Mouse (Mus musculus) heart, embryonic 14.5 days (tissue): ENCODE measurements around the gene Cwh43. TPM values are rescaled to one million over a fixed set of nuclear protein-coding genes. Genes with fewer than 3 reads are reported as not detected.

ENCODE experiments used
- ATAC-seq: fragments of 200-750 bp; cut with Nextera tagmentation; 2 replicates; pipeline ENCODE4 v1.8.0; 2017; ENCODE audit warnings: low read depth, moderate TSS enrichment; ENCODE audit not compliant: insufficient number of reproducible peaks, insufficient read depth, low FRiP score
- H3K27ac ChIP-seq, 2 experiments: fragments of 200-500 bp in 1 of 2; fragments of 300-500 bp in 1 of 2; sonication (generic) in 1 of 2; replicated peaks in 1 of 2; 2 replicates each; pipeline ENCODE4 v1.5.1; 2012 to 2014; ENCODE audit warnings: low read depth in 2 of 2, low read length in 2 of 2, control low read depth in 1 of 2, mild to moderate bottlenecking in 1 of 2, mixed read lengths in 1 of 2; ENCODE audit not compliant: control insufficient read depth in 1 of 2, insufficient read depth in 1 of 2
- H3K27me3 ChIP-seq: fragments of 300-500 bp; sonication (generic); 2 replicates; pipeline ENCODE4 v1.6.1; 2014; ENCODE audit warnings: mild to moderate bottlenecking, low read length, control low read depth; ENCODE audit not compliant: control insufficient read depth, insufficient read depth
- H3K36me3 ChIP-seq: fragments of 300-500 bp; sonication (generic); 2 replicates; pipeline ENCODE4 v1.6.1; 2014; ENCODE audit warnings: mild to moderate bottlenecking, control low read depth, low read length, mixed read lengths; ENCODE audit not compliant: control insufficient read depth, insufficient read depth
- H3K4me1 ChIP-seq, 2 experiments: fragments of 200-500 bp in 1 of 2; fragments of 300-500 bp in 1 of 2; sonication (generic) in 1 of 2; 2 replicates each; pipeline ENCODE4 v1.6.1; 2012 to 2014; ENCODE audit warnings: low read length in 2 of 2, control low read depth in 1 of 2, mixed read lengths in 1 of 2; ENCODE audit not compliant: control insufficient read depth in 2 of 2, insufficient read depth in 2 of 2
- H3K4me2 ChIP-seq: fragments of 300-500 bp; sonication (generic); 2 replicates; pipeline ENCODE4 v1.6.1; 2014; ENCODE audit warnings: mild to moderate bottlenecking, low read length
- H3K4me3 ChIP-seq, 2 experiments: fragments of 200-500 bp in 1 of 2; fragments of 300-500 bp in 1 of 2; sonication (generic) in 1 of 2; 2 replicates each; pipeline ENCODE4 v1.5.1; 2012 to 2014; ENCODE audit warnings: low read length in 2 of 2, mild to moderate bottlenecking in 2 of 2, control low read depth in 1 of 2, low read depth in 1 of 2, moderate library complexity in 1 of 2; ENCODE audit not compliant: control insufficient read depth in 1 of 2, insufficient read depth in 1 of 2
- H3K9ac ChIP-seq: fragments of 300-500 bp; sonication (generic); 2 replicates; pipeline ENCODE4 v1.6.1; 2014; ENCODE audit warnings: mild to moderate bottlenecking, low read length
- H3K9me3 ChIP-seq: fragments of 300-500 bp; sonication (generic); 2 replicates; pipeline ENCODE4 v1.6.1; 2016; ENCODE audit warnings: low read length, control low read depth; ENCODE audit not compliant: control insufficient read depth
- WGBS: fragments of 180-500 bp; shearing (Covaris S2); extraction: QIAGEN DNeasy Blood & Tissue Kit; methylation state at CpG from one replicate; pipeline ENCODE4 v1.1.7; 2014; 5-methylcytosine and 5-hydroxymethylcytosine counted together
- polyA plus RNA-seq: library from polyadenylated mRNA; unstranded; fragments of >200 nt; fragmentation: Nextera tagmentation; extraction: Ambion mirVana; gene quantifications from 2 replicates; pipeline ENCODE4 v1.2.1, GENCODE M21; 2014

Gene Cwh43
- polyA plus RNA-seq, 1 experiment from 2014 or later, result not detected

- H3K27me3 ChIP-seq, result no peaks in the 10 kb centered on the region
- H3K9me3 ChIP-seq, result no peaks in the 10 kb centered on the region
- peaks cover 23 to 26% of the 10 kb centered on the region in 2 experiments for H3K4me1 ChIP-seq
- H3K4me3 ChIP-seq, result no peak overlapping the region
- no peak for ATAC-seq
- no peak overlapping the region for H3K27ac ChIP-seq
- no peaks in the 10 kb centered on the region for H3K36me3 ChIP-seq
- 72% methylated on average over 8 of the region's 8 CpGs for WGBS
- H3K4me2 ChIP-seq, result no peak overlapping the region
- no peak overlapping the region for H3K9ac ChIP-seq
These were observed 92.7 kb downstream of the Cwh43 start for GRCm38 (mm10) chr5:73498559-73498958.

GRCm38 (mm10) chr5:73500867-73501440 lies 95.1 kb downstream of the Cwh43 start:
- 44% methylated on average over 7 of the region's 7 CpGs for WGBS
- Histone ChIP-seq H3K36me3 (no peaks in the 10 kb centered on the region), H3K4me3 (no peak overlapping the region), H3K9me3 (no peaks in the 10 kb centered on the region), H3K4me2 (no peak overlapping the region), H3K27ac (0 out of 4 replicates have a peak overlapping the region, but pooled peaks of 1 of the 2 experiments have one; percentile 11), H3K9ac (no peak overlapping the region), H3K4me1 (peaks cover 27 to 33% of the 10 kb centered on the region in 2 experiments), H3K27me3 (no peaks in the 10 kb centered on the region)
- no peak for ATAC-seq

- peaks cover 27 to 37% of the 10 kb centered on the region in 2 experiments for H3K4me1 ChIP-seq
- no peak overlapping the region; the same call in 1 of the 2 replicates for H3K9ac ChIP-seq
- no peaks in the 10 kb centered on the region for H3K27me3 ChIP-seq
- no peak overlapping the region for H3K4me3 ChIP-seq
- H3K9me3 ChIP-seq, result no peaks in the 10 kb centered on the region
- no peaks in the 10 kb centered on the region for H3K36me3 ChIP-seq
- ATAC-seq, result no peak
- H3K4me2 ChIP-seq, result no peak overlapping the region
- WGBS, result 81% methylated on average over 9 of the region's 9 CpGs
- peak overlapping the region in 1 of 2 experiments; percentile 57; a peak in 1 of 4 replicates for H3K27ac ChIP-seq
These were observed 96.5 kb downstream of the Cwh43 start for GRCm38 (mm10) chr5:73502422-73502821.

Other genes with a start within 250 kb of the Cwh43 start
- 30.5 and 35.0 TPM in 2 replicates for gene Fryl, start 149.5 kb upstream of the Cwh43 start, polyA plus RNA-seq
- 142 and 160 TPM in 2 replicates for gene Ociad1, start 113.3 kb upstream of the Cwh43 start, polyA plus RNA-seq
- gene Ociad2, start 65.0 kb upstream of the Cwh43 start, polyA plus RNA-seq, result 21.1 and 22.2 TPM in 2 replicates
- gene Dcun1d4, start 74.9 kb downstream of the Cwh43 start, polyA plus RNA-seq, result 20.3 and 22.0 TPM in 2 replicates
- gene Lrrc66, start 226.5 kb downstream of the Cwh43 start, polyA plus RNA-seq, result 0.23 TPM in 1 of 2 replicates, not detected in the other
- 34.8 and 37.9 TPM in 2 replicates for gene Sgcb, start 241.7 kb downstream of the Cwh43 start, polyA plus RNA-seq
- gene Spata18, start 245.3 kb downstream of the Cwh43 start, polyA plus RNA-seq, result 0.84 and 0.97 TPM in 2 replicates